Mouse (Mus musculus): ENCODE measurements around the gene Tjap1. TPM values are rescaled to one million over a fixed set of nuclear protein-coding genes. Genes with fewer than 3 reads are reported as not detected.

Tjap1 gene
- polyA plus RNA-seq, 1 experiment from 2014 or later = 35.7 TPM

DNA sequence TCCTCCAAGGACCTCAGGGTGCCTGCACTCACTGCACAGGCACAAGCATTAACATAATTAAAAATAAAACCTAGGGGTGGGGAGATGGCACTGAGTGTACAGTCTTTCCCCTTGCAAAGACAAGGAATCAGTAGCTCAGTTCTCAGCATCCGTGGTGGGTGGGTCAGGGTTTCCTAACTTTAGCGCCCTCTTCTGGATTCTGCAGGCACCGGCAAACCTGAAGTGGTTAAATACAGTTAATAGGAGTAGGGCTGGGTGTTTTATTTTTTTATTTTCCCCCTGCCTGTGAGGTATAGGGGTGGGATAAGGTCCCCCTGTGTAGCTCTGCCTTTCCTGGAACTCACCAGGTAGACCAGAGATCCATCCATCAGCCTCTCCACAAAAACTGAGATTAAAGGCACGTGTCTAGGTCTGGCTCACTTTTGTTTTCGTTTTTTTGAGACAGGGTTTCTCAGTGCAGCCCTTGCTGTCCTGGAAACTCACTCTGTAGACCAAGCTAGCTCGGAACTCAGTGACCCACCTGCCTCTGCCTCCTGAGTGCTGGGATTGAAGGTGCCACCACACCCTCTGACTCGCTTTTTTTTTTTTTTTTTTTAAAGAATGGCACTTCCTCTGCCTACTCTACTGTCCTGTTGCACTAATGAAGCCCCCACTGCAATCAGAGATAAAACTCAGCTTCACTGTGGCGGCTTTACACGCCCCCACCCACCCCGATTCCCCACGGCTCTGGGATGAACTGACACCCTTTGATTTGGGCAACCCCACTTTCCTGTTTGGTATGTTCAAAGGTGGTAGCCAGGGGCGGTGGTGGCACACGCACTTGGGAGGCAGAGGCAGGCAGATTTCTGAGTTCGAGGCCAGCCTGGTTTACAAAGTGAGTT is 30.0 kb downstream of the Tjap1 start:
- Histone ChIP-seq H3K4me2 (ENCODE audit: low read length) (peak overlapping the region; percentile 98), H3K9ac (ENCODE audit: low read length) (no peak overlapping the region), H3K9me3 (ENCODE audit: control insufficient read depth, low read length) (no peaks in the 10 kb centered on the region), H3K27me3 (replicated peaks; ENCODE audit: control insufficient read depth, insufficient read depth, low read length) (peaks cover 17% of the 10 kb centered on the region), H3K36me3 (ENCODE audit: control insufficient read depth, insufficient read depth, low read length) (peaks cover 34% of the 10 kb centered on the region), H3K4me1 (replicated peaks; ENCODE audit: control insufficient read depth, insufficient read depth, low read length) (peaks cover 12% of the 10 kb centered on the region; the same call in 1 of the 2 replicates), H3K4me3 (ENCODE audit: low read depth, low read length) (peak overlapping the region; percentile 64; the same call in 1 of the 2 replicates), H3K27ac (ENCODE audit: low read depth) (no peak overlapping the region)
- ATAC-seq (replicated peaks; ENCODE audit: low FRiP score, low TSS enrichment, low read depth) (no peak), DNase-seq (ENCODE audit: low spot score) (no peak)
- 57% methylated on average over 14 of the region's 14 CpGs for WGBS

DNA sequence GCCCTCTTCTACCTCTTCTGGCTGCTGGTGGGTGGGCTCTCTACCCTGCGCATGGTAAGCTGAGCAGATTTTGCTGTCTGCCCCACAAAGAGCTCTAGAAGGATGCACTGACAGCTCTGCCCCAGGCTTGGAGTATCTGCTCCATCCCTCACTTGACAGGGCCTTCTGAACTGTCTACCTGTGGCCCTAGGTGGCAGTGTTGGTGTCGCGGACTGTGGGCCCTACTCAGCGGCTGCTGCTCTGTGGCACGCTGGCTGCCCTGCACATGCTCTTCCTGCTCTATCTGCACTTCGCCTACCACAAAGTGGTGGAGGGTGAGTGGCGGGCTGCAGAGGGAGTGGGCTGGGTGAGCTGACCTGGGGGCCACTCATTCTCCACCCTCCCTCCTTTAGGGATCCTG is 31.7 kb downstream of the Tjap1 start:
- WGBS = 83% methylated on average over 7 of the region's 7 CpGs

DNA sequence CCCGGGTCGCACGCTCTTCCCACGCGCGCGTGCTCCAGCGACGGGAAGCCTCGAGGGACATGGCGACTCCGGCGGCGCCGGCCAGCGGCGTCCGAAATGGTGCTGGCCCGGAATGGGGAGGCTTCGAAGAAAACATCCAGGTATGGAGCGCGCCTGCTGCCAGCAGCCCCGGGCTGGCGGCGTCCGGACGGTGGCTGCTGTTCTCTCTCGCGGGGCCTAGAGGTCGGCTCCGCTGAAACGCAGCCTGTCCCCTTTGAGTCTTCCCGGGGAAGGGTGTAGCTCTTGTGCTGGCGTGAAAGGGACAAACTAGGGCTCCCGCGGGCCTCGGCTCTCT is 34.7 kb downstream of the Tjap1 start:
- H3K36me3 ChIP-seq (ENCODE audit: control insufficient read depth, insufficient read depth, low read length) = peaks cover 68% of the 10 kb centered on the region
- peak; percentile 41 for ATAC-seq (replicated peaks; ENCODE audit: low FRiP score, low TSS enrichment, low read depth)
- WGBS = under 1% methylated on average over 37 of the region's 37 CpGs

More for the DNA sequence above, 31.7 kb downstream of the Tjap1 start:
- Histone ChIP-seq H3K4me3 (ENCODE audit: low read depth, low read length) (no peak overlapping the region), H3K4me1 (replicated peaks; ENCODE audit: control insufficient read depth, insufficient read depth, low read length) (peaks cover 18% of the 10 kb centered on the region), H3K9ac (ENCODE audit: low read length) (no peak overlapping the region), H3K4me2 (ENCODE audit: low read length) (no peak overlapping the region), H3K36me3 (ENCODE audit: control insufficient read depth, insufficient read depth, low read length) (peaks cover 38% of the 10 kb centered on the region), H3K27me3 (replicated peaks; ENCODE audit: control insufficient read depth, insufficient read depth, low read length) (peaks cover 17% of the 10 kb centered on the region), H3K27ac (ENCODE audit: low read depth) (no peak overlapping the region), H3K9me3 (ENCODE audit: control insufficient read depth, low read length) (no peaks in the 10 kb centered on the region)
- ATAC-seq (replicated peaks; ENCODE audit: low FRiP score, low TSS enrichment, low read depth) = no peak
- DNase-seq (ENCODE audit: low spot score) = no peak

DNA sequence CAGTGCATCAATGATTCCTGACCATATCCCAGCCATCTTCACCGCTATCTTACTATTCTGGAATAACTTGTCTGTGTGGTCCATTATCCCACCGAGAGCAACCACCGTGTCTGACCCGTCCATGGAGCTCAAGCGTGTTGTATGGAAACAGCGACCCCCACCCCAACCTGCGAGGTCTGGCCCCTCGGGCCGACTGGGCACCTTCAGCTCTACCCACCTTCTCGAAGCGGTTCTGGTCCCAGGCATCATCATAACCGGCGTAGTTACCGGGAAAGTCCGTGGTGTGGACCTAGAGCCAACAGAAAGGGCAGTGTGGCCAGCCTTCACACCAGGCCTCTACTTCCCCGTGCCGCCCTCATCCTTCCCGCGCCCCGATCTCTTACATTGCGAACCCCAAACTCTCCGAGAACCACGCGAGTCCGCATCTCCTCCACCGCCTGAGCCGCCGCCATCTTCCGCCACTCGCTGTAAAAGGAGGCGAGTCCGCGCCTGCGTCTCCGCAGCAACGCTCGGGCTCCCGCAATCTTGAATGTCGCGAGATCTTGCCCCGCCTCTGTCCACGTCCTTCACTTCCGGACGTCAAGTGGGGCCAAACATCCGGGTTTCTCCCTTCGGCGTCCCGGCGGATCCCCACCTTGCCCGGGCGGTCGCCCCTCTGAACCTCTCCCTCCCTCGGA is 35.2 kb downstream of the Tjap1 start, which contains the start of the genes Polr1c and Yipf3:
Polr1c (minus strand) TSS at position 543 of the 677 bp plus-strand sequence.
Yipf3 (plus strand) TSS at position 569 of the 677 bp plus-strand sequence.
- under 1% methylated on average over 53 of the region's 53 CpGs for WGBS
- Histone ChIP-seq H3K4me1 (replicated peaks; ENCODE audit: control insufficient read depth, insufficient read depth, low read length) (peaks cover 18% of the 10 kb centered on the region), H3K27me3 (replicated peaks; ENCODE audit: control insufficient read depth, insufficient read depth, low read length) (no peaks in the 10 kb centered on the region), H3K4me3 (ENCODE audit: low read depth, low read length) (peak within 1 kb of the TSS; percentile 70), H3K9ac (ENCODE audit: low read length) (peak within 1 kb of the TSS; percentile 98), H3K4me2 (ENCODE audit: low read length) (peak within 1 kb of the TSS; percentile 88), H3K36me3 (ENCODE audit: control insufficient read depth, insufficient read depth, low read length) (peaks cover 73% of the 10 kb centered on the region), H3K9me3 (ENCODE audit: control insufficient read depth, low read length) (no peaks in the 10 kb centered on the region), H3K27ac (ENCODE audit: low read depth) (peak within 1 kb of the TSS; percentile 51; the same call in 1 of the 2 replicates)
- DNase-seq (ENCODE audit: low spot score) = peak; percentile 97
- peak; percentile 89 for ATAC-seq (replicated peaks; ENCODE audit: low FRiP score, low TSS enrichment, low read depth)

More for the DNA sequence above, 34.7 kb downstream of the Tjap1 start:
- Histone ChIP-seq H3K27me3 (replicated peaks; ENCODE audit: control insufficient read depth, insufficient read depth, low read length) (no peaks in the 10 kb centered on the region), H3K9ac (ENCODE audit: low read length) (peak overlapping the region; percentile 98), H3K27ac (ENCODE audit: low read depth) (peak overlapping the region; percentile 51; the same call in 1 of the 2 replicates), H3K4me2 (ENCODE audit: low read length) (peak overlapping the region; percentile 88), H3K4me1 (replicated peaks; ENCODE audit: control insufficient read depth, insufficient read depth, low read length) (peaks cover 18% of the 10 kb centered on the region), H3K9me3 (ENCODE audit: control insufficient read depth, low read length) (no peaks in the 10 kb centered on the region), H3K4me3 (ENCODE audit: low read depth, low read length) (peak overlapping the region; percentile 70)
- no peak for DNase-seq (ENCODE audit: low spot score)

DNA sequence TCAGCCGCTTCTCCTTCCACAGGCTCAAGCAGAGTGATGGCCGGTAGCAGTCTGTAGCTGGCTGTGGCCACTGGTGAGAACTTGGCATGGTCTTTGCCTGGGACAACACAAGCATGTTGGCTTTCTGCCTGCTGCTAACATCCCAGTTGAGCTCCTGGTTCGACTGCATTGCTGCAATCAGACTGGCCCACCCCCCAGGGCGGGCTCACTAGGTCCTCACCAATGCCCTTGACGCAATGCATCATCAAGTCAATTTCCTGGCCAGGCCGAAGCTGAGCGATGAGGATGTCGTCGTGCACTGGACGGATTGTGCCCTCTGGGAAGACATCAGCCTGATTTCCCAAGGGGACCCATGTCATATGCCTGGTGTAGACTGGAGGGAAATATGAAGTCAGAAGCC is 38.2 kb downstream of the Tjap1 start:
- no peak overlapping the region for H3K4me2 ChIP-seq (ENCODE audit: low read length)
- DNase-seq (ENCODE audit: low spot score) (no peak), ATAC-seq (replicated peaks; ENCODE audit: low FRiP score, low TSS enrichment, low read depth) (no peak)
- 82% methylated on average over 10 of the region's 10 CpGs for WGBS
- H3K4me3 ChIP-seq (ENCODE audit: low read depth, low read length) = no peak overlapping the region
- H3K9me3 ChIP-seq (ENCODE audit: control insufficient read depth, low read length) = no peaks in the 10 kb centered on the region
- no peak overlapping the region for H3K27ac ChIP-seq (ENCODE audit: low read depth)
- no peak overlapping the region for H3K9ac ChIP-seq (ENCODE audit: low read length)
- H3K4me1 ChIP-seq (replicated peaks; ENCODE audit: control insufficient read depth, insufficient read depth, low read length) = peaks cover 16% of the 10 kb centered on the region
- peaks cover 76% of the 10 kb centered on the region for H3K36me3 ChIP-seq (ENCODE audit: control insufficient read depth, insufficient read depth, low read length)
- no peaks in the 10 kb centered on the region for H3K27me3 ChIP-seq (replicated peaks; ENCODE audit: control insufficient read depth, insufficient read depth, low read length)

DNA sequence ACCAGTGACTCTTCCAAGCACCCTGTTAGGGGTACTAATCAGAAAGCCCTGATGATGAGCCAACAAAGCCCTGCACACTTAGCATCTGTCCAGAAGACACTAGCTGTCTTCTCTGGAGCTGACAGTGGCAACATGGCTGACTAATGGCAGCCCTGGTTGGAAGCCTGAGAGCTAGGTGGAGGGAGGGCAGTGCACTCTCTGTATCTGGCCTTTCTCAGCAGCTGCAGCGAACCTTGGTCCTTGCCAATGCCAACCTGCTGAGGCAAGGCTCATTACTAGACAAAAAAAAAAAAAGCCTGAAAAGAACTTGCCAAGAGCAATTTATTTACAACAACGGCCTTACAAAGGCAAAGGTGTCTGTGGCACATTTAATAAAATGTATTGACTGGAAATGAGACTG is 39.2 kb downstream of the Tjap1 start:
- 83% methylated on average over 2 of the region's 2 CpGs for WGBS
- H3K4me1 ChIP-seq (replicated peaks; ENCODE audit: control insufficient read depth, insufficient read depth, low read length) = peaks cover 6% of the 10 kb centered on the region
- no peak overlapping the region for H3K4me2 ChIP-seq (ENCODE audit: low read length)
- peaks cover 80% of the 10 kb centered on the region for H3K36me3 ChIP-seq (ENCODE audit: control insufficient read depth, insufficient read depth, low read length)
- no peak for DNase-seq (ENCODE audit: low spot score)
- no peak overlapping the region for H3K9ac ChIP-seq (ENCODE audit: low read length)
- ATAC-seq (replicated peaks; ENCODE audit: low FRiP score, low TSS enrichment, low read depth) = no peak
- H3K27ac ChIP-seq (ENCODE audit: low read depth) = no peak overlapping the region
- no peaks in the 10 kb centered on the region for H3K27me3 ChIP-seq (replicated peaks; ENCODE audit: control insufficient read depth, insufficient read depth, low read length)
- H3K4me3 ChIP-seq (ENCODE audit: low read depth, low read length) = no peak overlapping the region
- H3K9me3 ChIP-seq (ENCODE audit: control insufficient read depth, low read length) = no peaks in the 10 kb centered on the region

DNA sequence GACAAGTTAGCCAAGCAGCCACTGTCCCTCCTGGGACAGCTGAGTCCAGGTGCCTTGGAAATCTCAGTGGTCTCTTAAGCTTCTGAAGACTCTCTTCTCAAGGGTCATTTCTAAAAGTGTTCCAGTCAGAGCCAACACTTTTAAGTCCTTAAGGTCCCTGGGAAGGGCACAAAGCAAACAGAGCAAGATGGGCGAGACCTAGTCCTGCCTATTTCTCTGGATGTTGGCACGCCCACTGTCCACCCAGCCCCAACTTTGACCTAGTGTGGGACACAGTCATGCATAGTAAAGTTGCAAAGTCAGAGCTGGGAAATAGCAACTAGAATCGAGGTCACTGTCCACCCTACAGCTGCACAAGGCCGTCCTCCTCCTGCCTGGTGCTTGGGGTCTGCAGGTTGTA is 39.8 kb downstream of the Tjap1 start:
- Histone ChIP-seq H3K36me3 (ENCODE audit: control insufficient read depth, insufficient read depth, low read length) (peaks cover 87% of the 10 kb centered on the region), H3K27ac (ENCODE audit: low read depth) (no peak overlapping the region), H3K9me3 (ENCODE audit: control insufficient read depth, low read length) (no peaks in the 10 kb centered on the region), H3K4me3 (ENCODE audit: low read depth, low read length) (no peak overlapping the region), H3K4me2 (ENCODE audit: low read length) (no peak overlapping the region), H3K4me1 (replicated peaks; ENCODE audit: control insufficient read depth, insufficient read depth, low read length) (peaks cover 6% of the 10 kb centered on the region), H3K27me3 (replicated peaks; ENCODE audit: control insufficient read depth, insufficient read depth, low read length) (no peaks in the 10 kb centered on the region), H3K9ac (ENCODE audit: low read length) (no peak overlapping the region)
- WGBS = 80% methylated on average over 4 of the region's 4 CpGs
- no peak for ATAC-seq (replicated peaks; ENCODE audit: low FRiP score, low TSS enrichment, low read depth)
- no peak for DNase-seq (ENCODE audit: low spot score)

DNA sequence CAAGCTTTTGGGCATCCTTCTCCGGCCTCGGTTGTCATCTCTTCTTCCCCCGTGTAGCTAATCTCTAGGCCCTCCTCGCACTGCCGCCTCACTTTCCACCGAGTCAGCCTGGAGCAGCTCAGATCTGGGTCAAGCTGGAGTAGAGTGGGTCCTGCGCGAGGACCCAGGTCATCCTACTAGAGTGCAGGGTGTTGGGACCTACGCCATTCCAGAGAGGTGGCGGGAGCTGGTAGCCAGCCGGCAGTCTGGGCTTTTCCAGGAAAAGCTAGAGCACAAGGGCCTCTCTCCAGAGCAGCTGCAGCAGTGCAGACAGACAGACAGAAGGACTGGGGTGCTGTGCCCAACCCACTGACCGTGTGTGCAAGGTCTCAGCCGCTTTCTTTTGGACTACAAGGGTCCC is 40.6 kb downstream of the Tjap1 start:
- H3K4me1 ChIP-seq (replicated peaks; ENCODE audit: control insufficient read depth, insufficient read depth, low read length) = peaks cover 6% of the 10 kb centered on the region
- no peak for DNase-seq (ENCODE audit: low spot score)
- 90% methylated on average over 13 of the region's 13 CpGs for WGBS
- H3K4me2 ChIP-seq (ENCODE audit: low read length) = no peak overlapping the region
- ATAC-seq (replicated peaks; ENCODE audit: low FRiP score, low TSS enrichment, low read depth) = no peak
- no peak overlapping the region for H3K4me3 ChIP-seq (ENCODE audit: low read depth, low read length)
- H3K9me3 ChIP-seq (ENCODE audit: control insufficient read depth, low read length) = no peaks in the 10 kb centered on the region
- H3K9ac ChIP-seq (ENCODE audit: low read length) = no peak overlapping the region
- H3K27ac ChIP-seq (ENCODE audit: low read depth) = no peak overlapping the region
- no peaks in the 10 kb centered on the region for H3K27me3 ChIP-seq (replicated peaks; ENCODE audit: control insufficient read depth, insufficient read depth, low read length)
- peaks cover 94% of the 10 kb centered on the region for H3K36me3 ChIP-seq (ENCODE audit: control insufficient read depth, insufficient read depth, low read length)

All from intestine, embryonic 14.5 days (tissue).